Mouse (Mus musculus) hindbrain, embryonic 11.5 days (tissue): ENCODE measurements around the gene Acad10. TPM values are rescaled to one million over a fixed set of nuclear protein-coding genes. Genes with fewer than 3 reads are reported as not detected.

Experiments used
- polyA plus RNA-seq: library from polyadenylated mRNA; unstranded; fragments of >200 nt; fragmentation: Nextera tagmentation; extraction: Ambion mirVana; gene quantifications from 2 replicates; pipeline ENCODE4 v1.2.1, GENCODE M21; 2014

Gene Acad10
- polyA plus RNA-seq, 1 experiment from 2014 or later, result 2.1 TPM

Other genes with a start within 250 kb of the Acad10 start
- gene Tmem116, start 208.6 kb downstream of the Acad10 start, polyA plus RNA-seq, result 0.85 and 1.1 TPM in 2 replicates
- 111 and 113 TPM in 2 replicates for gene Erp29, start 208.0 kb downstream of the Acad10 start, polyA plus RNA-seq
- not detected in 2 replicates for gene Adam1b, start 157.1 kb downstream of the Acad10 start, polyA plus RNA-seq
- 2.1 and 3.8 TPM in 2 replicates for gene Adam1a, start 115.0 kb downstream of the Acad10 start, polyA plus RNA-seq
- not detected in 2 replicates for gene Gm42878, start 115.0 kb downstream of the Acad10 start, polyA plus RNA-seq
- 61.8 and 66.5 TPM in 2 replicates for gene Mapkapk5, start 114.6 kb downstream of the Acad10 start, polyA plus RNA-seq
- gene Aldh2, start 66.7 kb downstream of the Acad10 start, polyA plus RNA-seq, result 36.0 and 63.3 TPM in 2 replicates
- 1.8 and 2.8 TPM in 2 replicates for gene Acad12, start 41.6 kb downstream of the Acad10 start, polyA plus RNA-seq
- gene Brap, start within 50 bp of the Acad10 start, polyA plus RNA-seq, result 36.8 and 38.8 TPM in 2 replicates
- 63.5 and 75.2 TPM in 2 replicates for gene Atxn2, start 50.8 kb upstream of the Acad10 start, polyA plus RNA-seq
- 8.4 and 9.6 TPM in 2 replicates for gene Sh2b3, start 177.1 kb upstream of the Acad10 start, polyA plus RNA-seq
- 27.0 and 29.3 TPM in 2 replicates for gene Pheta1, start 188.5 kb upstream of the Acad10 start, polyA plus RNA-seq